Mouse (Mus musculus) intestine, embryonic 16.5 days (tissue): Measurements from ENCODE around the gene Per1. TPM values are rescaled to one million over a fixed set of nuclear protein-coding genes. Genes with fewer than 3 reads are reported as not detected.

Experiments used
- ATAC-seq: fragments of 200-750 bp; cut with Nextera tagmentation; 2 replicates; pipeline ENCODE4 v1.8.0; 2017; ENCODE audit warnings: moderate TSS enrichment, moderate library complexity
- H3K27ac ChIP-seq: fragments of 300-500 bp; sonication (generic); 2 replicates; pipeline ENCODE4 v1.5.1; 2014; ENCODE audit warnings: mild to moderate bottlenecking, low read length
- H3K27me3 ChIP-seq: fragments of 300-500 bp; sonication (generic); replicated peaks from 2 replicates; pipeline ENCODE4 v1.6.1; 2014; ENCODE audit warnings: low read length, control low read depth, mixed read lengths; ENCODE audit not compliant: control insufficient read depth, insufficient read depth
- H3K36me3 ChIP-seq: fragments of 300-500 bp; sonication (generic); 2 replicates; pipeline ENCODE4 v1.6.1; 2014; ENCODE audit warnings: low read length, control low read depth; ENCODE audit not compliant: control insufficient read depth, insufficient read depth
- H3K4me1 ChIP-seq: fragments of 300-500 bp; sonication (generic); 2 replicates; pipeline ENCODE4 v1.6.1; 2014; ENCODE audit warnings: low read length, control low read depth, mixed read lengths; ENCODE audit not compliant: control insufficient read depth, insufficient read depth
- H3K4me2 ChIP-seq: fragments of 300-500 bp; sonication (generic); 2 replicates; pipeline ENCODE4 v1.6.1; 2014; ENCODE audit warnings: low read depth, low read length, control low read depth
- H3K4me3 ChIP-seq: fragments of 300-500 bp; sonication (generic); 2 replicates; pipeline ENCODE4 v1.5.1; 2014; ENCODE audit warnings: mild to moderate bottlenecking, low read length
- H3K9ac ChIP-seq: fragments of 300-500 bp; sonication (generic); 2 replicates; pipeline ENCODE4 v1.6.1; 2014; ENCODE audit warnings: low read depth, low read length
- H3K9me3 ChIP-seq: fragments of 300-500 bp; sonication (generic); 2 replicates; pipeline ENCODE4 v1.6.1; 2016; ENCODE audit warnings: low read length, control low read depth; ENCODE audit not compliant: control insufficient read depth
- WGBS: fragments of 180-500 bp; shearing (Covaris S2); extraction: QIAGEN DNeasy Blood & Tissue Kit; methylation state at CpG from one replicate; pipeline ENCODE4 v1.1.7; 2014; 5-methylcytosine and 5-hydroxymethylcytosine counted together
- polyA plus RNA-seq: library from polyadenylated mRNA; unstranded; fragments of >200 nt; fragmentation: Nextera tagmentation; extraction: Ambion mirVana; gene quantifications from 2 replicates; pipeline ENCODE4 v1.2.1, GENCODE M21; 2015

Gene Per1
- polyA plus RNA-seq, 1 experiment from 2014 or later, result 13.6 TPM

DNA sequence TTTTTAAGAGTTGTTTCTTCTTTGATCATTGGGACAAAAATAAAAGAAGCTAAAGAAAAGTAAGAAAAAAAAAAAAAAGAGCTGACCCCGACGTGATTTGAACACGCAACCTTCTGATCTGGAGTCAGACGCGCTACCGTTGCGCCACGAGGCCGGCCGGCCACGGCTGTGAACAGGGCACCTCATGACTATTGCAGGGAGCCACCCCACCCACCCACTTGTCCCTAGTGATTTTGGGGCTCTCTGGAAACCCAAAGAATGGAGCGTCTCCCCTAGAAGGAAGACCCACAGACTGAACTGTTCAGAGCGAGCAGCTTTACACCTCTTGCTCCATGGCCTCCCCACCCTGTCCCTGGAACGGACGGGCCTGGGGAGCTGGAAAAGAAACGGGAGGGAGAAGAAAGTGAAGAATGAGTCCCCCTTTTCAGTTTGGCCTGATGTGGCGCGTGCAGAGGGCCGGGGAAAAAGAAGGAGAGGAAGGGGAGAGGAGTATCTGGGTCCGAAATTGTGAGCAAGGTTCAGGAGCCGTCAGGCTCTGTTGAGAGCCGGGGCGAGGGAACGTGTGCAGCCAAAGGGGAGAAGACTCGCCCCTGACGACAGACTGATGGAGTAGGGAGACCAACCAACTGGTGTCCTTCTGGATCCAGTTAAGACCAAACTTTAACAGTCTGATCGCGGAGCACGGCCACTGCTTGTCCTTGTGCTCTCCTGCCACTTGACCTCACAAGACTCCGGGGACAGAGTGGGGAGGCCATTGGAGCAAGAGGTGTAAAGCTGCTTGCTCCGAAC, 31.4 kb upstream of the Per1 start:
- H3K4me1 ChIP-seq, result peaks cover 40% of the 10 kb centered on the region
- no peak for ATAC-seq
- peak overlapping the region; percentile 80 for H3K9ac ChIP-seq

DNA sequence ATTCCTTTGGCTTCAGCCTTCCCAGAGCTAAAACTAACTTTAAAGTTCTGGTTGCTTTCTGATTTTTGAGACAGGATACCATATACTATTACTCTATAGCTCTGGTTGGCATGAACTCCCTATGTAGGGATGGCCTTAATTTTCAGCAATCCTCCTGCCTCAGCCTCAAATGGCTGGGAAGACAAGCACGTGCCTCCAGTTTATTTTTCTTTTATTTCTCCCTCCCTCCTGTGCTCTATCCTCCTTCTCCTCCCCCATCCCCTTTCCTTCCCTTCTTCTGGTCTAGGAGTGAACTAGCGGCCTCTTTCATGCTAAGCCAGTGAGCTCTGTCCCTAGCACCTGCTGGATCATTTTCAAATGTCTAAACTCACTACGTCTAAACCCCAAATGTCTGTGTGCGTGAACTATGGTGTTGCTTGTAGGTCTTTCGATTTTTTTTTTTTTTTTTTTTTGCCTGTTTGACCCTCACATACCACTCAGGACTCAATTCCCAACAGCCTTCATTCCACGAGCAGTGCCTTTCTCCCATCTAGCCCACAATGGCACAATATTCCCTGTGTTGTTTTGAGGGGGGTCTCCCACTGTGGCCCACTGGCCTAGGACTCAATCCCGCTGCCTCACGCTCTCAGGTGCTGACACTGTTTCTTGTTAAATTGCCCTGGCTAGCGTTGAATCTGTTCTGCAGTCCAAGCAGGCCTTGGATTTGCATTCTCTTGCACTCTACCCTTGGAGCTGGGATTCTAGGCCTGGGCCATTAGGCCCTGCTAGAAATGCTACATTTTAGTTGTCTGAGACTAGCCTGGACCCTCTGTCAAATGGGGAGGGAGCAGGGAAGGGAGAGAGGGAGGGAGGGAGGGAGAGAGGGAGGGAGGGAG, 30.5 kb upstream of the Per1 start:
- H3K4me3 ChIP-seq, result peak overlapping the region; percentile 80
- 61% methylated on average over 9 of the region's 9 CpGs for WGBS
- ATAC-seq, result no peak
- no peaks in the 10 kb centered on the region for H3K36me3 ChIP-seq
- H3K4me2 ChIP-seq, result peak overlapping the region; percentile 83
- H3K4me1 ChIP-seq, result peaks cover 38% of the 10 kb centered on the region
- H3K9ac ChIP-seq, result peak overlapping the region; percentile 80
- no peaks in the 10 kb centered on the region for H3K27me3 ChIP-seq
- peak overlapping the region; percentile 70 for H3K27ac ChIP-seq
- no peaks in the 10 kb centered on the region for H3K9me3 ChIP-seq

More for the DNA sequence above, 31.4 kb upstream of the Per1 start:
- peak overlapping the region; percentile 80 for H3K4me3 ChIP-seq
- H3K9me3 ChIP-seq, result no peaks in the 10 kb centered on the region
- no peaks in the 10 kb centered on the region for H3K27me3 ChIP-seq
- no peaks in the 10 kb centered on the region for H3K36me3 ChIP-seq
- WGBS, result under 1% methylated on average over 31 of the region's 31 CpGs
- H3K27ac ChIP-seq, result peak overlapping the region; percentile 81
- H3K4me2 ChIP-seq, result peak overlapping the region; percentile 83

DNA sequence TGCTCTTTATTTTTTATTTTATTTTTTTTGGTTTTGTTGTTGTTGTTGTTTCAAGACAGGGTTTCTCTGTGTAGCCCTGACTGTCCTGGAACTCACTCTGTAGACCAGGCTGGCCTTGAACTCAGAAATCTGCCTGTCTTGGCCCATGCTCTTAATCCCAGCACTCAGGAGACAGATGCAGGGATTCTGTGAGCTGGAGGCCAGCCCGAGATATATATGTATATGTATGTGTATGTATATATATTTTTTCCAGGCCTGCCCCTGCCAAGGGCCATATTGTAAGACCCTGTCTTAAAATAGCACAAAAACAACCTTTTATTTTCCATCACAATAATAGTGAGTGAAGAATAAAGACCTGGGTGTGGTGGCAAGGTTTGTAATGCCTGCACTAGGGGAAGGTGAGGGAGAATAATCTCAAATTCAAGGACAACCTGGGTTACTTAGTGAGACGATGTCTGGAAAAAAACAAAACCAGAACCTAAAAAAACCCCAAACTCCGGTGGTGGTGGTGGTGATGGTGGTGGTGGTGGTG, 29.6 kb upstream of the Per1 start:
- 57% methylated on average over 3 of the region's 3 CpGs for WGBS
- no peak for ATAC-seq

DNA sequence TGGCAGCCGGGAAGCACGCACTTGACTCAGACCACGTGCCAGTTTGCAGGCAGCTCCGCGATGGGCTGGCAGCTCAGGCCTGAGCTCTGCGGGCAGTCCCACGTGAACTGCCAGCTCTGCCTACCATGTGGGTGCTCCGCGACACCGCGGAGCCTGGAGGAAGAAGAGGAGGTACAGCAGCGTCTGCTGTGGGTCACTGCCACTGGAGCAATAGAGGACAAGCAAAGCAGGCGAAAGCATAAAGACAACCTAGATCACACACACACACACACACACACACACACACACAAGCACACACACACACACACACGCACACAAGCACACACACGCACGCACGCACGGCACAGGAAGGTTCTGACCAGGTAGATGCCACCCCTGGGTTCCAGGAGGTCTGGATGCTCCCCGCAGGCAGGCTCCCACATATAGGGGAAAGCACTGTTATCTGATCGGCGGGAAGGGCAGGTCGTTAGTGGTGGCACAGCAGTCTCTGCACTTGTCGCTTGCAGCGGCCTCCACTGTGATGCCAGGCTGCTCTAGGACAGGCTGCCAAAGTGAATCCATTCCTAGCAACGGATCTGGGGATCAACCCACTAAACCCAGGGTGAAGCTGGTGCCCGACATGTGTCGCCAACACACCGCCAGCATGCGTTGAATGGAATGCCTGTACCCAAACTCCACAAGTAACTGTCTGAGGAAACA, 28.7 kb upstream of the Per1 start:
- H3K4me1 ChIP-seq, result peaks cover 39% of the 10 kb centered on the region
- 3% methylated on average over 29 of the region's 29 CpGs for WGBS
- peak overlapping the region; percentile 60 for H3K4me2 ChIP-seq
- no peak for ATAC-seq
- peak overlapping the region; percentile 64 for H3K9ac ChIP-seq
- no peaks in the 10 kb centered on the region for H3K9me3 ChIP-seq
- no peak overlapping the region for H3K27ac ChIP-seq
- peak overlapping the region; percentile 39 for H3K4me3 ChIP-seq
- no peaks in the 10 kb centered on the region for H3K27me3 ChIP-seq
- no peaks in the 10 kb centered on the region for H3K36me3 ChIP-seq

More for the DNA sequence above, 29.6 kb upstream of the Per1 start:
- Histone ChIP-seq H3K4me2 (peak overlapping the region; percentile 60), H3K9me3 (no peaks in the 10 kb centered on the region), H3K36me3 (no peaks in the 10 kb centered on the region), H3K27ac (no peak overlapping the region), H3K4me3 (no peak overlapping the region), H3K4me1 (peaks cover 42% of the 10 kb centered on the region), H3K9ac (no peak overlapping the region), H3K27me3 (no peaks in the 10 kb centered on the region)

DNA sequence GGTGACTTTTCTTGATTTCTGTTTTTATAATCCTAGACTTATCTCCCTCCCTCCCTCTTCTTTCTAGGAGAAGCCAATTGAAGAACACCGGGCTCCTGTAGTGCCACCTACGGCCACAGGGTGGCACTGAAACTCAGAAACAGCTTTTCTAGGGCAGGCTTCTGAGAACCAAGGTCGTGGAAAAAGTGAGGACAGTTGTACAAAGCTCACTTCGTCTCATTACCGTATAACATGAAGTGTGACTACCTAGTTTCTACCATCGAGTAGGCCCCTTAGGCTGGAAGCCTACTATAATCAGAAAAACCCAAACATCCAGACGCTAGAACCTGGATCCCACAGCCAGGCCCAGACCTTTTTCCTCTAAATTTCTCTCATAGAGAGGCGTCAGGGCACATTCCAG, 28.1 kb upstream of the Per1 start:
- Histone ChIP-seq H3K27me3 (no peaks in the 10 kb centered on the region), H3K36me3 (no peaks in the 10 kb centered on the region), H3K27ac (peak overlapping the region; percentile 70), H3K4me2 (peak overlapping the region; percentile 60), H3K9ac (peak overlapping the region; percentile 9; the same call in 1 of the 2 replicates), H3K9me3 (no peaks in the 10 kb centered on the region), H3K4me1 (peaks cover 39% of the 10 kb centered on the region), H3K4me3 (peak overlapping the region; percentile 39)
- ATAC-seq, result no peak
- WGBS, result 11% methylated on average over 8 of the region's 8 CpGs

DNA sequence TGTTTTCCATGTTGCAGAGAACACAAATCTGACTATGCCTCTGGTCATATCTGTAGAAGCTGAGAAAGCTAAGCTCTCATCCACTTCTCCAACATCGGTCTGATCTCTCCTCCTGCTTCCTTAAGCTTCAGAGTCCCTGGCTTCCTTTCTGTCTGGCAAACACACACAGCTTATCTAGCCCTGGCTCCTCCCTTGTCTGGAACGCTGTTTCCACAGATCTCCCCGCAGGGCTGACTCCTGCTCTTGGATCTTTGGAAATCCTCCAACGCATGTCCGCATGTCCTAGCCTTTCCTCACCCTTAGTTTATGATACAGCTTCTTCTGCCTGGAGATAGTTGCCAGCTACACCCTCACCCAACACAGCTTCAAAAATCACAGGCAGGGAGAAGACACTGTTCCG, 27.4 kb upstream of the Per1 start:
- Histone ChIP-seq H3K4me3 (no peak overlapping the region), H3K4me2 (peak overlapping the region; percentile 21; the same call in 1 of the 2 replicates), H3K36me3 (no peaks in the 10 kb centered on the region), H3K9me3 (no peaks in the 10 kb centered on the region), H3K27ac (peak overlapping the region; percentile 70), H3K9ac (0 out of 2 replicates have a peak overlapping the region, but pooled peaks have one; percentile 9), H3K27me3 (no peaks in the 10 kb centered on the region), H3K4me1 (peaks cover 40% of the 10 kb centered on the region)
- no peak for ATAC-seq
- 22% methylated on average over 6 of the region's 6 CpGs for WGBS

DNA sequence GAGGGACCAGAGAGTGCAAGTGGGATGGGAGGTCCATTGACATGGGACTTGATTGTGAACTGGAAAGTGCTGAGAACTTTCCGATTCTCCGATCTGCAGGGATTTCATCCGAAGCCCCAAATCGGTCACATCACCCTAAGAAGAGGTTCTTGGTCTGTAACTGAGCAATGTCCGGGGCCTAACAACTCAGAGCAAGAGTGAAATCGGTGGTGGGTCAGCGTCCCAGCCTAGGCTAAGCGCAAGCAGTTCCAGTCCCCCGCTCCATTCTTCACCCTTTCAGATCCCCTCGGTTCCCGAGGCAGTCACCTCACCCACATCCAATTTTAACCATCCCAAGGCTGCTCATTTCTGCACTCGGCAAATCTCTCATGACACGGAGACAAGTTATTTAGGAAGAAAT, 24.9 kb upstream of the Per1 start:
- peak overlapping the region; percentile 76 for H3K4me2 ChIP-seq
- H3K4me3 ChIP-seq, result peak overlapping the region; percentile 56
- no peaks in the 10 kb centered on the region for H3K9me3 ChIP-seq
- no peak for ATAC-seq
- H3K9ac ChIP-seq, result peak overlapping the region; percentile 77
- peak overlapping the region; percentile 83 for H3K27ac ChIP-seq
- peaks cover 42% of the 10 kb centered on the region for H3K4me1 ChIP-seq
- no peaks in the 10 kb centered on the region for H3K36me3 ChIP-seq
- no peaks in the 10 kb centered on the region for H3K27me3 ChIP-seq
- WGBS, result under 1% methylated on average over 13 of the region's 13 CpGs

DNA sequence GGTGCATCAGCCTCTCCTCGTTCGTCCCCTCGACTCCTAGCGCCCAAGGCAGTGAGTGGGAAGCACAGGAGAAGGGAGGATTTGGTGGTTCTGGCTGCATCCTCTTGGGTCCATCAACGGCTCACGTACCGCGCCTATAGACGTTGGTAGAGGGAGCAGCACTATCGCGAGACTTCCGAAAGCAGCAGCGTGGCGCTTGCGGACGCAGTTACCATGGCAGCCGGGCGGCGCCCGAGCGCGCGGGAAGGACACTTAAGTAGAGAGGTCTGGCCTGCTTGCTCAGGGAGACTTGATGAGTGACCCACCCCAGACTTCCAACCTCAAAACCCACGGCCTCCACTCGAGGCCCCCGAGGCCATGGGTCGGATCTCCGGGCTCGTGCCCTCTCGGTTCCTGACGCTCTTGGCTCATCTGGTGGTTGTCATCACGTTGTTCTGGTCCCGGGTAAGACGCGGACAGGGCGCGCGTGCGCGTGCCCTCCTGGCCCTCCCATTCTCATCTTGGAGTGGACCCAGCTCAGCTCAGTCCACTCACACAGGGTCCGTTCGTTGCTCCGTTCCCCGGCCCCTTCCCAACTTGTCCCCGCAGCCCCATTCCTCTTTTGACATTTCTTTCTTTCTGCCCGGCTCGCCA, 24.3 kb upstream of the Per1 start, which contains the start of gene Tmem107:
Gene Tmem107, plus strand, starts transcription at position 217 of the 633 bp plus-strand sequence.
- under 1% methylated on average over 47 of the region's 47 CpGs for WGBS
- peak; percentile 82 for ATAC-seq
- no peaks in the 10 kb centered on the region for H3K9me3 ChIP-seq

More for the DNA sequence above, 24.3 kb upstream of the Per1 start, which contains the start of gene Tmem107:
- no peaks in the 10 kb centered on the region for H3K27me3 ChIP-seq
- H3K4me1 ChIP-seq, result peaks cover 42% of the 10 kb centered on the region
- H3K27ac ChIP-seq, result peak within 1 kb of the TSS; percentile 83
- peak within 1 kb of the TSS; percentile 77 for H3K9ac ChIP-seq
- peak within 1 kb of the TSS; percentile 76 for H3K4me2 ChIP-seq
- no peaks in the 10 kb centered on the region for H3K36me3 ChIP-seq
- H3K4me3 ChIP-seq, result peak within 1 kb of the TSS; percentile 56
